Mouse (Mus musculus) ES-CJ7 (cell line): Measurements from ENCODE around the gene Ugt1a6b.
"Not testable (repeated sequence)": the region's sequence is repeated elsewhere in the genome, so short reads cannot be mapped to it uniquely, and the experiment has no call there.

Experiments
- DNase-seq: peaks from one replicate; pipeline ENCODE4 v3.0.0; 2011; ENCODE audit warnings: low read depth, low spot score

Ugt1a6b gene

DNA sequence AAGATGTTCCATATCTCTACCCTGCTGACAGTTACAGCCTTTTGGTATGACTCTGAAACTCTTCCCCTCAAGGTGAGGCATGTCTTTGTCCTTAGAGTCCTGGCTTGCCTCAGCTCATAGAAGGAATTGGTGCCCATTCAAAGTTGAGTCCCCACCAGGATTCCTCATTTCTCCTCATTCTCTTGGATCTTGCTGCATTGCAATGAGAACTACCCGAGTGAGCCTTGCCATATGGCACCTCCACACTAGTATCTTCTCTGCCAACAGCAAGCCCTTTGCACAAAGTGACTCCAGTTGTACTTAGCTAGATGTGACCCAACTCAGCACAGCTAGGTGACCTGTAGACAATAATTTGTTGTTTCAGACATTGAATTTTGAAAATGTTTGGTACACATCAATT is 120.5 kb downstream of the Ugt1a6b start:
- DNase-seq = no peak

DNA sequence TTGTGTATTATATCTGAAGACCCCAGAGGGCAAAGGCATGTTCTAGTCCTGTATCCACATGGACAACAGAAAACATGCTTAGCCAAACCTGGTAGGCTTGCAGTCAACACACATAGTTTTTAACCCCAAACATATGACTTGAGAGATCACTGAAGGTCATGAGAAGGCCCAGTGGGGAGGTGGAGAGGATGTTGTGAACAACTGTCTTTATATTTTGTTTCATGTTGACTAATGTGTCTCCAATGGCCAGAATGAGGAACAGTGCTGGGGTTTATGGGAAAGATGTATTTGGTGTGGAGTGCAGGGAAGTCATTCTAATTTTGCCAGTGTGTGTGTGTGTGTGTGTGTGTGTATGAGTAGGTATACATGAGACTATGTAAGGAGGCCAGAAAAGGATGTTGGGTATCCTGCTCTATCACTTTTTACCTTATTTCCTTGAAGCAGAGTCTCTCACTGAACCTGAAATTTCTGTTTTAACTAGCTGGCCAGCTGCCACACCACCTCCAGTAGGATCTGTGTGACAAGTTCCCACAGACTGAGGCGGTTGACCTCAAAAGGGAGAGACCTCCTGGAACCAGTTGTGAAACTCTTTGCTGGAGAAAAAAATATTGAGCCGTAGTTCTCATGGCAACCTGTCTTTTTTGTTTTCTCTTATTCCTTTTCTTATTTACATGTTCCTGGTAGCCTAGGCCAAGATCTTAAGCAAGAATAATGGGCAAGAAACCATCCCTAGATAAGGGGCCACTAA is 121.2 kb downstream of the Ugt1a6b start:
- no peak for DNase-seq

DNA sequence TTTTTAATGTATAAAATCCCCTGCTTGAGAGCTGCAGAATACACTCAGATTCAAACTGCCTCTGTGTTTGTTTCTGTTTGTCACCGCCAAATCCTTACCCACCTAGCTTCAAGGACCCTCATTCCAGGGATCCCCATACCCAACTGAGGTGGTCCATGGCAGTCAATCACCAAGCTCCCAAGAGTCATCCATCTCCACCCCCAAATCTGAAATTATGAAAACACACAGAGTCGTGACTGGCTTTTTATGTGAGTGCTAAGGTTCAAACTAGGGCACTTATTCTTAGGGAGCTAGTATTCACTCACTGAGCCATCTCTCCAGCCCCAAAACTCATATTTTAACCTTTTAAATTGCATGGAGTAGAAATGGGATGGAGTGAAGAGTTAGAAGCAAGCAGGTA is 122.2 kb downstream of the Ugt1a6b start:
- not testable (repeated sequence) for DNase-seq

GRCm38 (mm10) chr1:88225741-88226140 is 122.7 kb downstream of the Ugt1a6b start:
- DNase-seq = no peak

DNA sequence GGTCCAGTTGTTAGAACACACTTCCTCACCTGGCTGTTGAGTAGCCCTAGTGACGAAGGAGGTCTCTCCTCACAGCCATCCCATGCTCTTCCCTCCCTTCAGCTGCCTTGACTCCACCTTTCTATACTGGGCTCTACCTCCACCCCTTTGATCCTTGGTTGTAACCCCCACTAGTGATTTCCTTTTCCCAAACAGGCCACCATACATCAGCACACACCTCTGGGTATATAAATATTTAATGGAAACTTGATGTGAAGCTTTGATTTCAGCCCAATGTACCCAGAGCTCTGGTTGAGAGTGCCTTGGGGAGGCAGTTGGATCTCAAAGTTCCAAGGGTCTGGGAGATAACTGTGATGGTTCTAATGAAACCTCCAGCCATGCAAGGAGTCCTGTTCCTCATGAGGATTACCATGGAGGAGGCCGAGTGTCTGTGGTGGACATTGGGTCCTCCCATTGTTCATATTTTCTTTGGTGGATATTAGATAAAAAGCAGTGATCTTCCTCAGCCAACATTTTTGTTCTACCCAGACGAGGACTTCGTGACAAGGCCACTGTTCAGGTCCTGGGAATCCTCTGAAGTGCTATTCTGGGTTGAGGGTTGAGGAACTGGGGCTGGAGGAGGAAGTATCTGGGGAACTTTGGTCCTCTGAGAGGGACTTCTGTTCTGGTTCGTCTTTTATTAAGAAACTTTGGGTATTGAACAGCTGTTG is 123.8 kb downstream of the Ugt1a6b start, which contains the start of gene Mroh2a:
Gene Mroh2a (plus strand): TSS at position 317 of the 710 bp plus-strand sequence.
- DNase-seq = no peak

DNA sequence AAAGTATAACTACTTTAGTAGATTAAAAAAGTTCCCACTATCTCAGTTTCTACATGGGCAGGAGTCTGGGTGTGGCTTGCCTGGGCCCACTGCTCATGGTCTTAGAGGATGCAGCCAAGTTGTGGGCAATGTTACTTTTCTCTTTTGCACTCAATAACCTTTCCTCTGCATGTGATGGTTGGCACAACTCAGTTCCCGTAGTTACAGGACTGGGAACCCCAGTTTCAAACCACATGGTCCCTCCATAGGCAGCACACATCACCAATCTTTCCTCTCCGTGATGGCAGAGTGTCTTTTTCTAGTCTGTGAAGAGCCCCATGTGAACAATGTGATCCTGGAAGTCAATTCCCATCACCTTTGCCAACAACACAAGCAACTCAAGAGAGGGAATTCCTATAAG is 124.4 kb downstream of the Ugt1a6b start:
- no peak for DNase-seq

DNA sequence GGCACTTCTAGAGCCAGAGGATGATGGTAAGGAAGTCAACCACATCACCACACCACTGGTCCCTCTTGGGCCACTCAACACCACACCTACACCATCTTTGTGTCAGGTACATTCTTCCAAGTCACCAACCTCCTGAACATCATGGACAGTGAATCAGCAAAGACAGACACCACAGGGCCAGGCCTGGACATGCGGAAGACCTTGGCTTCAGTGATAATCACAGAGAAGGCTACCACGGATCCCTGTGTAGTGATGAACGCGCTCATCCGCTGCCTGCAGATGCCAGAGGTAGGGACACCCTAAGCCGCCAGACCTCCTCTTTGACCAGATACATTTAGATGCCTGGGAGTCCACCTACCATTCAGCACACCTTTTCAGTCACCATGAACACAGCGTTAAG is 125.1 kb downstream of the Ugt1a6b start:
- no peak for DNase-seq

DNA sequence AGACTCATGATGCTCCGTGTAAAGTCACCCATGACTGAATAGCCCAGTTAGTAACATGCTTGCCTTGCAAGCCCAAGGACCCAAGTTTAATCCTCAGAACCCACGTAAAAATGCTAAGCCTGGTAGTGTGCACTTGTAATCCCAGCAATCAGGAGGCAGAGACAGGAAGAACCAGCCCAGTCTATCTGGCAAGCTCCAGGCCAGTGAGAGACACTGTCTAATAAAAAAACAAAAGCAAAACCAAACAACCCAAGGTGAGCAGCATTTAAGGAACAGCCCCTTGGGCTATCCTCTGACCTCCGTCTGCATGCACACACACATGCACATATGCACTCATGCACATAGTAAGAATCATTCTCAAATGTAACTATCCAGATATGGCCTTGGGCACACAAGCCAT is 126.5 kb downstream of the Ugt1a6b start:
- no peak for DNase-seq

DNA sequence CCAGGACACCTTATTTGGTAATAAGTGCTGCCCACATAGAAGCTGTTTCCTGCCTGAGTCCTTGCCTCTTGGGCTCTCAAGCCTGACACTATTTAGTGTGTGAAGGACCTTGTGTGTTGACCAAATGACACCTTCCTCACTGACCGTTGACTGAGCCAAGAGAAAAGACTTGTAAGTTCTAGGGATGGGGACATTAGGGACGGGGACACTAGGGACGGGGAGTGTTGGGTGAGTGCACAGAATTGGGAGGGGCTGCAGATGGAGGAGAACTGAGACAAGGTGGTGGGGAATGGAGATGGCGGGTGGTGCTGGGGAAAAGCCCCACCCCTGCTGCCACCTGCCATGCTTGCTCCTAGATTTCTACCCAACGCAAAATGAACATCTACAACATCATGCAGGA is 126.9 kb downstream of the Ugt1a6b start:
- DNase-seq = no peak

GRCm38 (mm10) chr1:88230421-88230820 is 127.4 kb downstream of the Ugt1a6b start:
- DNase-seq = no peak

- DNase-seq = no peak
Measured at GRCm38 (mm10) chr1:88230981-88231802, 128.1 kb downstream of the Ugt1a6b start.

GRCm38 (mm10) chr1:88231803-88232499 is 128.9 kb downstream of the Ugt1a6b start:
- DNase-seq = no peak

DNA sequence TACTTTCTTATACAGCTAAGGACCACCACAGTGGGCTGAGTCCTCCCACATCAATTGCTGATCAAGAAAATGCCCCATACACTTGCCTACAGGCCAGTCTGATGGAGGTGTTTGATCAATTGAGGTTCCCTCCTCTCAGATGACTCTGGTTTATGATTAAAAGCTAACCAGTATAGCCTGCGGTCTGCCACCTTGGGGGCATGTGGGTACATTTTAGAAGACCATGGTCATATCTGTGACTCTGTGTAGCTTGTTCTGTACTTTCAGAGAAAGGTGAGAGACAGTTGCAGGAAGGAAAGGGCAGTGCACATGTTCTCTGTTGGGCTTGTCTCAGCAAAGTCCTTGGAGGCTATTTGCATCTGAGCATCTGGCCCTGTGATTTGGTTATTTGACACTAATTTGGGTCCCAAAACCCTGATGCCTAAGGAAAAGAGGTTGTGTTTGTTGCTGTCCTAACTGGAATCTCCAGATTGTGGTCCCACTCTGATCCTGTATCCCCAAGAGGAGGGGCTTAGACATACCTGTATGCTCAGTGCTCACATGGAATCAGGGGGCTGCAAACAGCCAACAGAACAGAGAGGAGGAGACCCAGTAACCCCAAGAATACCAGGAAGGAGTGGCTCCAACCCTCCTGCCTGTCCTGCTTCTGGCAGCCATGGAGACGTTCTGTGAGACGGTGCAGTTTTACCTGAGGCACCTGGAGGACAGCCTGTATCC is 129.8 kb downstream of the Ugt1a6b start:
- no peak for DNase-seq

DNA sequence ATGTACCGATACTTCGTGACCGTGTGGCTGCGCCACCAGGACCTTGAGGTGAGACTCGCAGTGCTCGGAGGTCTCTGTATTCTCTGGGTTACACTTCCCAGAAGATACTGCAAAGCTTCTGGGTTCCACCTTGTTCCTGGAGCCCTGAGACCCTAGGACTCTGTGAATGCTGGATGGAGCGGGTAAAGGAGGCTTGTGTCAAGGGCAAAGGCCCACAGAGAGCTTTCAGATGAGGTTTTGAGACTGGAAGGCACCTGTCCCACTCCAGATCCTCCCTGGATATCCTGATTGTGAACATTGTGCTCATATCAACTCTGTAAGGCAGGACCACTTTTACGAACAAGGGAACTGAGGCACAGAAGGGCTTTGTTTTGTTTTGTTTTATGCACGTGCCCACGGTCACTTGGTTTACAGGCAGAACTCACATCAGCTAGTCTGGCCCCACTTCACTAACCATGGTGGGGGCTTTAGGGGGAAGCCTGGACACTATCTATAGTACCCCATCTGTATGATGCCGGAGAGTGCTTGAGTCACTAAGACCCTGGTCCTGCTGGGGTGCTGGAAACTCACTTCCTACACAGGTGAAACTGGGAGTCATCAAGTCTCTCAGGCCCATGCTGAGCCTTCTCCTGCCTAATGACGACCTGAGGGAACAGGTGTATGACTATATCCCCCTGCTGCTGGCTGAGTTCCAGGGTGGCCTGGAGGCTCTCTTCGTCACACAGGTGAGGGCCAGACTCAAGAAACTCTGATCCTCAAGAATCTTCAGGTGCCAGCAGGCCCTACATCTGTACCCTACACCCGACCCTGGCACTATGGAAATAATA is 130.6 kb downstream of the Ugt1a6b start:
- no peak for DNase-seq

DNA sequence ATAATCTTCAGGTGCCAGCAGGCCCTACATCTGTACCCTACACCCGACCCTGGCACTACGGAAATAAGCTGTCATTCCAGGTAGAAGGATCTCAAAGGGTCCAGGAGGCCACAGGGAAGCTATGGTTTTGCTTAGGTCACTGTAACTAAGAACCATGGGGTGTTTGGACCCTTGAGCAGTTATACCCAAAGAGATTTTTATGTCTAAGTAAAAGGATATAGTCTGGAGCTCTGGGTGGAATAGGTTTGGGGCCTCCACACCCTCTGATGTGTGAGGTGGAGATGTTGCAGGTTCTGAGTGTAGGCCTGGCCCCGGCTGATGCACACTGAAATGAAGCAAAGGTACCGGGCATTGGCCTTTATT is 131.2 kb downstream of the Ugt1a6b start:
- no peak for DNase-seq

- no peak for DNase-seq
Measured at GRCm38 (mm10) chr1:88234646-88235045, 131.6 kb downstream of the Ugt1a6b start.

DNA sequence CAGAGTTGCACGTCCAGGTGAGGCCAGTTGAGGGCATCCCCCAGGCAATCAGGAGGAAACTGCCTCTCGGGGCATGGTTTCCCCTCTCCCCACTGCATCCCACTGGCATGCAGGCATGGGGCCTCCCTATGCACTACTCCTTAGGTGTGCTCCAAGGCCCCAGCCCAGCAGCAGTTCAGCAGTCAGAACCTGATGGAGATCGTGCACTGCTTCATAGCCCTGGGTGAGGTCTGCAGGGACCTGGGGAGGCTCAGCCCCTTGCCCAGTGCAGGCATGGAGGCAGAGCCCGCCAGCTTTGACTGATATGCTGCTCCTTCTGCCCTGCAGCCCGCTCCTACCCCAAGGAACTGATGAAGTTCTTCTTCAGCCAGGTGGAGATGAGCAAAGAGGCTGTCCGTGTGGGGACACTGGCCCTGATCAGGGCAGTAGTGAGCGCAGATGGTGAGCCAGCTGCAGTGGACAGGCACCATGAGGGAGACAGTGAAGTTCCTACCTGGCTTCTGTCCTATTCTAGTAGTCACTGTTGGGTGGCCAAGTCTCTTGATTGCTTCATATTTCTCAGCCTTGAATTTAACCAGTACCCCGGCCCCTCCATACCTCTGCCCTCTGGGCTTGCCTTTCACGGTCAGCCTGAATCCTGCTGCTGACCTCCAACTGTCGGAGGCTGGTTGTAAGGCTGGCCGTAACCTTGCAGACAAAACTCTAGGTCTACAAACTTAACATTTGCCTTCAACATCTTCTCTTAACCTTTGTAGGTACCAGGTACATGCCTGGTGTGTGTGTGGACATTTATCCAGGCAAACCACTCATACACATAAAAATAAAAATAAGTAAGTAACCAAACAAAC is 132.2 kb downstream of the Ugt1a6b start:
- DNase-seq = no peak

- DNase-seq = no peak
Measured at GRCm38 (mm10) chr1:88235894-88236415, 132.9 kb downstream of the Ugt1a6b start.

DNA sequence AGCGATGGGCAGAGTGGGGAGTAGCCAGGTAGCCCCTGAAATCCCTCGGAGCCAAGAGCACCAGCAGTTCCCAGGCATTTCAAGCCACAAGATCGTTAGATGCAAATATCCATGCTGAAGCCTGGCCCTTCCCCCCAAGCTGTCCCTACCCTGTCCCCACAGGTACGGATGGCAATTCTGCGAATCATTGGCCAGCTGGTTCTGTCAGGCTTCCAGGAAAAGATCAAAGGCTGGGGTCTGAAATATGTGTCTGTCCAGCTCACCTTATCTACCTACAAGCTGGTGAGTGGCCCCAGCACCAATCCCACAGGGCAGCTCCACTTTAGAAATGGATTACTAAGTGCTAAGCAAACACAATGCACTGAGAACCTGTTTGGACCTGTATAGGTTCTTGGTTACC is 134.3 kb downstream of the Ugt1a6b start:
- no peak for DNase-seq
